Comparison of ENCODE assay signal across 9 mouse cellular contexts in genomic region chr9:64100442-64100841, GRCm38 (mm10). TPM values are rescaled to one million over a fixed set of nuclear protein-coding genes. Genes with fewer than 3 reads are reported as not detected.
DNase-seq lines count a peak whose midpoint lies in the region; ATAC-seq lines count a peak whose summit lies in the region.
"Had no signal": no experiment of that assay in that cellular context is flagged by ENCODE, and none has a peak within 500 bp of the region (broad histone marks: within the 10 kb centered on the region; RNA-seq: fewer than 3 reads in every experiment).

No protein-coding gene starts in this region.

- H3K9ac ChIP-seq in forebrain, embryonic 14.5 days (ENCODE audit: low read length), result no peak overlapping the region
- no peak overlapping the region for H3K9ac ChIP-seq in forebrain, embryonic 15.5 days (replicated peaks)
- H3K9ac ChIP-seq: liver, embryonic 15.5 days had no signal

- H3K27ac ChIP-seq in forebrain, embryonic 14.5 days (ENCODE audit: low read depth, low read length), result no peak overlapping the region
- H3K27ac ChIP-seq in forebrain, embryonic 15.5 days (replicated peaks), result no peak overlapping the region
- H3K27ac ChIP-seq: liver, embryonic 15.5 days had no signal

- DNase-seq in forebrain, embryonic 14.5 days (ENCODE audit: low spot score), result peak; percentile 62
- DNase-seq in NIH3T3 (ENCODE audit: low read depth), result peak; percentile 80
- DNase-seq in cerebellum, postnatal 25 days, result peak; percentile 50 to 69
- DNase-seq in heart, adult 9 months (ENCODE audit: low spot score in 2 of 2), result peak; percentile 42 to 63
- DNase-seq in layer of hippocampus, adult 8-10 months (ENCODE audit: low spot score in 2 of 2), result peak; percentile 14 to 59
- DNase-seq in lung, postnatal 4 days, result peak; percentile 79 to 86
- DNase-seq in spleen, postnatal 36 days (ENCODE audit: low spot score in 2 of 2), result peak; percentile 57

- H3K9me3 ChIP-seq in forebrain, embryonic 14.5 days (replicated peaks; ENCODE audit: control insufficient read depth, low read length), result no peaks in the 10 kb centered on the region
- no peaks in the 10 kb centered on the region for H3K9me3 ChIP-seq in forebrain, embryonic 15.5 days
- H3K9me3 ChIP-seq: liver, embryonic 15.5 days had no signal

- no peaks in the 10 kb centered on the region for H3K27me3 ChIP-seq in forebrain, embryonic 14.5 days (replicated peaks; ENCODE audit: control insufficient read depth, insufficient read depth, low read length)
- H3K27me3 ChIP-seq in forebrain, embryonic 15.5 days, result no peaks in the 10 kb centered on the region
- H3K27me3 ChIP-seq: liver, embryonic 15.5 days had no signal

- no peaks in the 10 kb centered on the region for H3K4me1 ChIP-seq in forebrain, embryonic 14.5 days (ENCODE audit: control insufficient read depth, insufficient read depth, low read length)
- no peaks in the 10 kb centered on the region for H3K4me1 ChIP-seq in forebrain, embryonic 15.5 days
- H3K4me1 ChIP-seq: liver, embryonic 15.5 days had no signal

- under 1% methylated on average over 4 of the region's 4 CpGs for WGBS in forebrain, embryonic 14.5 days
- under 1% methylated on average over 4 of the region's 4 CpGs for WGBS in forebrain, embryonic 15.5 days

- no peaks in the 10 kb centered on the region for H3K36me3 ChIP-seq in forebrain, embryonic 14.5 days (ENCODE audit: control insufficient read depth, insufficient read depth, low read length)
- no peaks in the 10 kb centered on the region for H3K36me3 ChIP-seq in forebrain, embryonic 15.5 days
- H3K36me3 ChIP-seq: liver, embryonic 15.5 days had no signal

- no peak for ATAC-seq in forebrain, embryonic 14.5 days
- no peak for ATAC-seq in forebrain, embryonic 15.5 days (replicated peaks)

- H3K4me2 ChIP-seq in forebrain, embryonic 14.5 days (ENCODE audit: low read length), result no peak overlapping the region
- no peak overlapping the region for H3K4me2 ChIP-seq in forebrain, embryonic 15.5 days (replicated peaks)
- H3K4me2 ChIP-seq: liver, embryonic 15.5 days had no signal

- H3K4me3 ChIP-seq in forebrain, embryonic 14.5 days (ENCODE audit: low read depth, low read length), result no peak overlapping the region
- no peak overlapping the region for H3K4me3 ChIP-seq in forebrain, embryonic 15.5 days
- H3K4me3 ChIP-seq: liver, embryonic 15.5 days had no signal

RNA-seq across cellular contexts. Expression of gene Lctl, which starts 16.5 kb away (rescaled TPM):
- polyA plus RNA-seq in forebrain, embryonic 14.5 days (2014; fragmentation: Nextera tagmentation; extraction: Ambion mirVana), result not detected in 2 replicates
- not detected in 2 replicates for polyA plus RNA-seq in forebrain, embryonic 15.5 days (2015; fragmentation: Nextera tagmentation; extraction: Ambion mirVana)
- under 1 TPM in 1 of 4 experiments, not detected in 3; 0.76 TPM for total RNA-seq in layer of hippocampus, adult 8-10 months (2022)
- polyA plus RNA-seq: liver, embryonic 15.5 days had no signal
